Mouse (Mus musculus) gastrocnemius, adult 18-20 months (tissue): ENCODE data around the gene Ccdc180. TPM values are rescaled to one million over a fixed set of nuclear protein-coding genes. Genes with fewer than 3 reads are reported as not detected.

Experiments
- DNase-seq: peaks from one replicate; pipeline ENCODE4 v3.0.0; 2021; ENCODE audit warnings: low spot score
- total RNA-seq, 2 experiments: library from RNA; stranded (reverse); gene quantifications; 2 replicates each; pipeline ENCODE4 v1.2.3; 2021

Gene Ccdc180
- total RNA-seq, 2 experiments from 2014 or later, result not detected

DNA sequence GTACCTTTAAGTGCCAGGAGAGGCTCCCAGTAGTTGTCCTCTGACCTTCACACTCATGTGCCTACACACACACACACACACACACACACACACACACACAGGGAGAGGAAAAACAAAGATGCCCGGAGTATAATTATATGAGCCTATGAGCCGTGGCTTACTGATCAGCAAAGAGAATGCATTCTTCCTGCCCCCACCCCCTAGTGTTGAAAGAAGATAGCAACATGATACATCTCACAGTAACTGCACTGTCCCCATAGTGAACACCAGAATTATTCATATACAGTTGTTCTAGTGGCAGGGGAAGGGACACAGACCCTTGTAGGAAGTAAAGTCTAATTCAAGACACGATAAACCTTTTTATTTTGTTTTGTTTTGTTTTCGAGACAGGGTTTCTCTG, 19.8 kb downstream of the Ccdc180 start:
- DNase-seq, result no peak

DNA sequence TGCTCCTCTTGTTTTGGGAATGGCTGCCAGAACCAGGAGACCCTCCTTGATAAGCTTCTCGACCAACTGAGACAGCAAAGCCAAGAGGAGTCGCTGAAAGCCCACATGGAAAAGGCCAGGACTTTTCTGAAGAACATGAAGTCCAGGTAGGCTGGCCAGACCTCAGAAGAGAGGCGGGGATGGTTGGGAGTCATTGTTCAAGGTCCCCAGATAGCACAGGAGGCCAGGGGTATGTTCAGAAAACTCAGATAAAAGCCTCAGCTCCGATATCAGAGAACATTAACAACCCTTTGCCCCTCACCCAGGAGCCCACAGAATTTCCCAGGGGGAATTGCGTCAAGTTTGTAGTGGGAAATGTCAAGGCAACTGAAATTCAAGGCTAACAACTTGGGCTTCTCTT, 21.2 kb downstream of the Ccdc180 start:
- DNase-seq, result no peak

DNA sequence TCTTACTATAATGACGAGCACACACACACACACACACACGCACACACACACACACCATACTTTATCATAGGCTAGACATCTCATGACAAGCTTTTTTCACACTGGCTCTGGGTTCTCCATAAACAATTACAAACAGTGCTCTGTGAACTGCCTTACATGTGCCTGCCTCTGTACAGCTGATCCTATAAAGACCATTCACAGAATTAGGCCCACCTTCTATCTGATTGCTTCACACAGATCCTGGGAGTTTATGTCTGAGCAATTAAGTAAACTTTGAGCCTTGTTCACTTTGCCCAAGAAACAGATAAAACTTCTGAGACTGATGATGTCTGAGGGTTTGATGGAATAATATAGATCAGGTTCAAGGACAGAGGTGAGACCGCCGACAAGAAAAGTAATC, 21.8 kb downstream of the Ccdc180 start:
- DNase-seq, result no peak

DNA sequence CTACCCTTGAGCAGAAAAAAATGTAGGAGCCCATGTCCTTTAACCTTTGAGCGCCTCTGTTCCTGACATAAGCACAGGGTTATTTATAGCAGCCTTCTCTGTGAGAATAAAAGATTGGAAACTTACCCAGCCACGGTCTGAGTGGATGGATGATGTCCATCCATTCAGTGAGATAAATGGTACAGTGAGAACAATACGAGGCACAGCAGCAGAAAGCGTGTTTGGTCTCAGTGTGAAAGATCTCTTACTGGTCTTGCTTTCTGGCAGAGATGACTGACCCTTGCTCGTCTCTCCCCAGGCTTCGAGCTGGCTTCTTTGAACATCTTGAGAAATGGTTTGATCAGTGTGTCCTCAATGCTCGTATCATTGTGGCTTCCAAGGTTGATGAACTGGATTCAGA, 27.0 kb downstream of the Ccdc180 start:
- DNase-seq, result no peak

DNA sequence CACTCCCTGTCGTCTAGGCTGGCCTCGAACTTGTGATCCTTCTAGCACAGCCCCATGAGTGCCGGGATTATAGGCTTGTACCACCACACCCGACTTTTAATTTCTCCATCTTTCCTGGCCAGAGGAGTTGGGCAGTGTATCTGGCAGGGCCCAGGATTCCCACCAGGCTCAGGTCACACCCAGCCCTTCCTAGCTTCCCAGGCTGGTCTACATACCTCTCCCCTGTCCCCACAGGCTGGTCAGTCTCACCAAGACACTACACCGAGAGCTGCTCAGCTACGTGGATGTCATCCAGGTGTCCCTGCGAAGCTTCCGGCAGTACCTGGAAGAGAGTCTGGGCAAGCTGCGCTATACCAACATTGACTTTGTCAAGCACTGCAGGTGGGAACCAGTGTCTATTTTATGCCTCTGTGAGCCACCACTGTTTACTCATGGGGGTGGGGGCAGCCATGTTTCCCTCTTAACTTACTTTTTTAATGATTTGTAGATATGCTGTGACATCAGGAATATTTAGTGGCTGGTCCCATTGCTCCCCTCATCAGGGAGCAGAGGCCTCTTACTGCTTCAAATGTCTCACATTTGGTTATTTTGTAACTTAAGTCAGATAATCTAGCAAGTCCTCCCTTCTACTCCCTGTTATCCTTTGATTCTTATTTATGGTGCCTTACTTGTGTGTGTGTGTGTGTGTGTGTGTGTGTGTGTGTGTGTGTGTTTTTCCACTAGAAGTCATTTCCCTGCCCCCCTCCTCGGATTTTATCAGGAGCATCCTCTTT, 31.7 kb downstream of the Ccdc180 start:
- no peak for DNase-seq

DNA sequence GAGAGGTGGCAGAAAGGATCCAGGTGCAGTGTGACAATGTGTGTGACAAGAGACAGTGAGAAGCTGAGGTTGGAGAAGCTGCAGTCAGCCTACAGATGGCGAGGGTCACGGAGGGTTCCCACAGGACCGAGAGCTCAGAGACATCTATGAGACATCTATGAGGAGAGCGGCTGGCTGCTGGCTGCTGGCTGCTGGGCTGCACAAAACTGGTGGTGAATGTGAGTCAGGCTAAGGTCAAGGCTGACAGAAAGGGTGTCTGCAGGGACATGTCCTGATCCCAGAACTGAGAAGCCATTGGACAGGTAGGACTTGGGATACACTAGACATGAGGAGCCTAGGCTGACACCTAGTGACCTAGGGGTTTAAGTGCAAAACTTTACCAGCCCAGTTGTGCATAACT, 33.9 kb downstream of the Ccdc180 start:
- no peak for DNase-seq

DNA sequence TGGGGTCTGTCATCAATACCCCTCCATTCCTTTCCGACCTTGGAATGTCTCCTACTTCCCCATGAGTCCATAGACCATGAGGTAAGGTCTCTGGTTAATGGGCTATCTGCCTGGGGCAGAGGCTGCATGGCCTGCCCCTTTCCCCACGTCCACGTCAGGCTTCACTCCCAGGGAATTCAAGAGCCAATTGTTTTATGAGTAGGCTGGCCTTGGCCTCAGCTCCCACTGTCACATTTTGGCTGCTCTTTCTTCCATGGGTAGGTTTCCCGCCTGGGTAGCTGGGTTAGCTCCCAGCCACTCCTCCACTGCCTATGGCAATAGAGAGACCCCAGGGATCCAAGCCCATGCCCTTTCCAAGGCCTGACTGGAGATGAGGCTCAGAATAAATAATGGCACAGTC, 38.5 kb downstream of the Ccdc180 start:
- no peak for DNase-seq

DNA sequence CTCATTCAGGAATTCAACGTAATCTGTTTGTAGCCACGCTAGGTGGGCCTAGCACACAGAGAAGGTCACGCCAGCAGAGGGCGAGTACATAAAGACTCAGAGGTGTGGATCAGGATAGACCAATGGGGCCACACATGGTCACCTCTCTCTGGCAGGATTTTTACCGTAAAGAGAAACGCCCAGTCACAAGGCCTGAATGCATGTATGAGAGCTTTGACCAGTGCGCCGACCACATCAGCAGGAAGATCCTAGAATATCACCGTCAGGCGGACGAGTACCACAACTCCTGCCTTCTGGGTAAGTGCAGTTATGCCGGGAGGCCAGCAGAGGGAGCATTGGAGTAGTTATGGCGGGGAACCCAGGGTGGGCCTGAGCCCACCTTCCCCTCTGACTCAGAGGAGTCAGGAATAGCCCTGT, 51.5 kb downstream of the Ccdc180 start:
- DNase-seq, result peak; percentile 40

DNA sequence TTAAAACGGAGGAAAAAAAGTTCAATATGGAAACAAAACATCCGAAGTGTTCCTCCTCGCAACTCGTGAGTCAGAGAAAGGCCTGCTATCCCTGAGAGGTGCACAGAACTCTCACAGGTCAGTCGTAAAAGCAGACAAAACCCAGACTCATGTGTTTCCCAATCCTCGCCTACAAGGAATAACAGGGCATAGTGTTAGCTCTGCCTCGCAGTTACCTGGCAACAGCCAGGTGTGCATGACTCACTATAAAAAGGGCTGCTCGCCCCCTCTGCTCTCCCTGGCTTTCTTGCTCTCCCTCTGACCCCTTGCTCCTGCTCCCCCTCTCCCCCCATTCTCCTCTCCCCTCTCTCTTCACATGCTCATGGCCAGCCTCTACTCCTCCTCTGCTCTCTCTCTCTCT, 57.6 kb downstream of the Ccdc180 start:
- DNase-seq, result no peak

DNA sequence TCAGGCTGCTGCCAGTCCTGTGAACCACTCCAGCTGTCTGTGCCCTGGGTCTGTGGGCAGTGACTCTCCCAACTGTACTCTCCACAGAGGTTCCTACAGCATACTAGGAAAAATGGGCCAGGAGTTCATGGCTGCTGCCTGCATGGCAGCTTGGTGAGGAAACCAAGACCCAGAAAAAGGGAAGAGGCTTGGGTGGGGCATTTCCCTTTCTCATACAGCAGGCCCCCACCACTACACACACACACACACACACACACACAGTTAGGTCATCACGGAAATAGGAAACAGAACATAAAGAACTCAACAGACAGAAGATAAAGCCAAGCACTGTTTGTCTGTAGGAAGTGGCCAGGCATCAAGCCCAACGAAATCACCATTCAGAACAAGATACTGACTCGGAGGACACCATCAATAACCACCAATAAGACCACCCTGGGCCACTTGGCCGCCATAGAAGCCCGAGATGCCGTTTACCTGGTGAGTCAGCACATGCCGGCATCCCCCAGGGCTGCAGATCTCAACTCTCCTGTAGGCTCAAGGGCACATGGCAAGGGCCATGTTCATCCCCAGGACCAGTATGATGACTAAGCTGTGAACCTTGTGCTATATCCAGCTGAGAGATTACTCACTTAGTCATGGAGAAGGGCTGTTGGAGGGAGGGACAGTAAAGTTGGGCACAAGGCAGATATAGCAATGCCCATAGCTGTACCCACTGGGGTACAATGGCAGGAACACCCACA, 59.2 kb downstream of the Ccdc180 start:
- no peak for DNase-seq

DNA sequence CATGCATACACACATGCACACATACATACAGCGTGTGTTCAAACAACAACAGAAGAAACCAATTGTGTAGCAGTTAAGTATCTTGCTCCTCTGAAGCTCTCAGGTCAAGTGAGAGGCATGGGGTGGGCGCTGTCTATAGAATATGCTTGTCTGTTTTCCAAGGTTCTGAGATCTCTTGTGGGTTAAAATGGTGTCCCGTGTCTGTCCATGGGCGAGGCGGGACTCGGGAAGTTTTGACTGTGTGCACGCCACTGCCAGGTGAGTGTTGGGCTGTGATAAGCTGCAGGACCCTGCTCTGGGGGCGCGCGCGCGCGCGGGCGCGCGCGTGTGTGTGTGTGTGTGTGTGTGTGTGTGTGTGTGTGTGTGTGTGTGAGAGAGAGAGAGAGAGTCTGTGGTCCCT, 61.7 kb downstream of the Ccdc180 start:
- no peak for DNase-seq

DNA sequence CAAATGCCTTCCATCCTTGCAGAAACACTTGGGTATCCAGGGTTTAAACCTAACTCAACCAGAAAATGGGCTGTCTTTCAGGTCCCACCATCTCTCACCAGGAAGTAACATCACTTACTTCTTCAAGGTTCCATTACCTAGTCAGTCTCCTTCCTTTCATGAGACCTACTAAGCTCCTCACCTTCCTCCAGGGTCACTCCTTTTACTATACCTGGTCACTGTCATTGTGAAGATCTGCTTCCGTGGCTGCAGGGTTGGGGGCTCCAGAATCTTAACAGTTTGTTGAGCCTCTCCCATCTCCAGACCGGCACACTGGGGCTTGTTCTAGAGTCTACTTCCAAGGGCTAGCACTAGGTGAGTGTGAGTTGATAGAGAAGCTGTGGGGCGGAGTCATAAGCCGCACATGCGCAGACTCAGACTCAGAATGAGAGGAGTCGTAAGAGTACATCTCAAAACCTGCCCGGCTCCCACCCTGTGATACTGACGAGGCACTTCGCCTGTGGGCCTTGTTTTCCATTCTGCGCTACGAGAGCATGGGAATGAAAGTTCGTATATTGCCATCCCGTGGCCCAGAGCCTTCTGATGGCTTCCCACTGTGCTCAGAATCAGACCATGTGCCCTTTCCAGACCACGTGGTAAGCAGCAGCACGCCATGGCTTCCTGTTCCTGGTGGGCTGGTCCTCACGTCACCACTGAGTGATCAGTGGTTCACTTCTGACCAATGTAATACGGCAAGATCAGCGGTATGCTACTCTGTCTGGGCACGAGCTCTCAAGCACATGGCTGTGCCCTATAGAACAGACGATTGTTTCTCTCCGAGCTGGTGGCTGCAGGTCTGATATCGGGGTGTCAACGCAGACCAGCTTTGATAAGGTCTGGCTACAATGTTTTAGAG, 63.2 kb downstream of the Ccdc180 start:
- no peak for DNase-seq

DNA sequence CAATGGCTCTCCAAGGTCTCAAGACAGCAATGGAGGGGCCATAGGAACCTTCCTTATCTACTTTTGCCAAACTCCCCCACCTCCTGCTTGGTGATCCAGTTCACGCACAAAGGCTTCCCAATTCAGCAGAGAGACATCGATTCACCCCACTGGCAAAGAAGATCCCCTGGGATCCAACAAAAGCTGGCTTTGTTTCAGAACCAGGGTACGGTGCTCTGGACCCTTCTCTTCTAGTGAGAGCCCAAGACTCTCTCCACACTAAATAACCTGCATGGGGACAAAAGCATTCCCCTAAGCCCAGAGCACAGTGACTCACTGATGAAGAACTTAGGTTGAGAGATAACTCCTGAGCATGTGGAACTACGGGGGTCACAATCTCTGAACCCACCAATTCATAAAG, 65.1 kb downstream of the Ccdc180 start:
- no peak for DNase-seq

DNA sequence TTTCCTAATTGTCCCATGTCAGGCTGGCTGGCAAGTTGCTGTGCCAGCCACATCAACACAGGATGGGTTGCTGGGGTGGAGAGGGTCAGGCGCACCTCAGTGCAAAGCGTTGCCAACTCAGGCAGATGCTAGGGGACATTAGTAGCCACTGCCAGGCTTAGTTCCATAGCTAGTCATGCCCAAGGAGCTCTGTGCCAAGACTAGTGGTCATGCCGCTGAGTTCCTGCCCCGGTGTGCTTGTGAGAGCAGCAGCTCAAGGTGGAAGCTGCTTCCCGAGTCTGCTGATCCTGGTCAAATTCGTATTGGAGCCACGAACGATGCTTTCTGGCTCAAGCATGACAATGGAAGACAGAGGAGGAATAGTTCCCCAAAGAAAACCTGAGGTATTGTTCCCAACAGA, 66.0 kb downstream of the Ccdc180 start:
- no peak for DNase-seq

DNA sequence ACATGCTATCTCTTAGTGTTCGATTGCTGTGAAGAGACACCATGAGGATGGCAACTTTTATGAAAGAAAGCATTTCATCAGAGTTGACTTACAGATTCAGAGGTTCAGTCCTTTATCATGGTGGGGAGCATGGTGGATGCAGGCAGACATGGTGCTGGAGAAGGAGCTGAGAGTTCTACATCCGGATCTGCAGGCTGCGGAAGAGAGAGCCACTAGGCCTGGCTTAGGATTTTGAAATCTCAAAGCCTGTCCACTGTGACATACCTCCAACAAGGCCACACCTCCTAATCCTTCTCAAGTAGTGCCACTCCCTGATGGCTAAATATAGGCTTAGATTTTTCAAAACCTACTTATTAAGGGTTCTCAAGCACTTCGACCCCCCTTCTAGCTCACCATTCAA, 66.6 kb downstream of the Ccdc180 start:
- no peak for DNase-seq

DNA sequence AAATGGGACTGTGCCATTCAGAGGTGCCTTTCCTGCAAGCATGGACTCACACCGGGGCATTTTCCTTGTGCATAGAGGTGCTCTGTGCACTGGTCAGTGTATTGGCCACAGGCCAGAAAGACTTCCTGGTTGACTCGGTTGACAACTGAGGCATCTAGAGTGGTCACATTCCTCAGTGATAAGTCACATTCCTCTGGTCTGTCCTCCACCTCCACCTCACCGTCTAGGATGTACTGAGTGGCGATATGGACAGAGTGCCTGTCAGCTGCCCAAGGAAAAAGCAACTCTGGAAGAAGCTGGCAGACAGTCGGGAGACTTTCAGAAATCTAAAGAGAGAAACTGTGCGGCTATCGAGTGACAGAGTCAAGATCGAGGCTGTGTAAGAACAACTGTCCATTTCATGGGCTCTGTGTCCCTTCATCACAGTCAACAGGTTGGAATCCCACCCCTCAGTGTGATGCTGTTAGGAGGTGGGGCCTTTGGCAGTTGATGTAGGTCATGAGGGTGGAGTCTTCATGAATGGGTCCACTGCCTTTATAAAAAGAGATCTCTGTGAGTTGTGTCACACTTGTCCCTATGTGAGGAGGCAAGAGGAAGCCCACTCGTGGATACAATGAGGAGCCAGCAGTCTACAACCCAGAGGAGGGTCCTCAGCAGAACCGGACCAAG, 74.8 kb downstream of the Ccdc180 start, which contains the start of gene Tdrd7:
Gene Tdrd7, plus strand, starts transcription at position 564 of the 669 bp plus-strand sequence.
- DNase-seq, result no peak

DNA sequence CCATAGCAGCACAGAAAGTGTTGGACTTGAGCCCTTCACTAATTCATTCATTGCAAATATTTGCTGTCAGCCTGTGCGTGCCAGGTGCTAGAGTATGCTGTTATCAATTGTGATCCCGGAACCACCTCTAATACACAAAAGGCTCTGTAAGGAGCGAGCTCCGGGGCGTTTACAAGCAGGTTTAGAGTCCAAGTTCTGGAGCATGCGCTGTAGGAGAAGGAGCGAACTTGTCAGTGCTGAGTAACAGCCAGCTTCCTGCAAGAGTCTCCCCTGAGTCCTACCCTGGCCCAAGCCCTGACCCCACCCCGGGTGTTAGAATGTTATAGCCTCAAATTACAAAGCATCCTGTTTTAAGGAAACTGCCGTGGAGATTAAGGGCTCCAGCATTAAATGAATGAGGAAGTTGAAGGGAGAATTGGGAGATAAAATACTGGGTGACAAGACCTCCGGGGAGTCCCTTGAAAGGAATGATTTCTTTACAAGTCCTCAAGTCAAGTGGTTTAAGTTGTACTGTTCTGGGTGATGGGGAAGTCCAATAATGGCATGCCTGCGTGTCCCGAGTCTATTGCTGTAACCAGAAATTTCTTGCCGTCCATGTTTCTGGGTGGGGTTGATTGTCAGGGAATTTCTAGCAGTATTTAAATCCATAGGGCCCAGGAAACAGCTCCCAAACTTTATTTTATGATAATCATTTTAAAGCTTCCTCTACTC, 75.8 kb downstream of the Ccdc180 start:
- peak; percentile 48 for DNase-seq

DNA sequence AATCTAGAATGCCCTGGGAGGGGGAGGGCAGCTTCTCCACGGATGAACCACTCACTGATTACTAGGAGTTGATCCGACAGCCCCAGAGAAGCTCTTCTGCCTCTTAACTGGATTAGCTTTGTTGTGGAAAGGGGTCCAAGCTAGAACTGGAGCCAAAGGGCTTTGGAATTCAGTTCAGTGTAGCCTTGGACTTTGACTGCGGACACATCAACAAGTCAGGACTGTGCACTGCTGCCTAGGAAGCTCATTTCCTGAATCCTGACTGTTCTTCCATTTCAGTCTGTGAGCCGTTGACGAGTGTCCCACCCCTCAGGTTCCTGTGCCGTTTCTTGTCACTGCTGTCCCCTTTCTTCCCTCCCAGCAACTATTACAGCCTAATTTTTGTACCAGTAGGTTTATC, 76.6 kb downstream of the Ccdc180 start:
- no peak for DNase-seq

DNA sequence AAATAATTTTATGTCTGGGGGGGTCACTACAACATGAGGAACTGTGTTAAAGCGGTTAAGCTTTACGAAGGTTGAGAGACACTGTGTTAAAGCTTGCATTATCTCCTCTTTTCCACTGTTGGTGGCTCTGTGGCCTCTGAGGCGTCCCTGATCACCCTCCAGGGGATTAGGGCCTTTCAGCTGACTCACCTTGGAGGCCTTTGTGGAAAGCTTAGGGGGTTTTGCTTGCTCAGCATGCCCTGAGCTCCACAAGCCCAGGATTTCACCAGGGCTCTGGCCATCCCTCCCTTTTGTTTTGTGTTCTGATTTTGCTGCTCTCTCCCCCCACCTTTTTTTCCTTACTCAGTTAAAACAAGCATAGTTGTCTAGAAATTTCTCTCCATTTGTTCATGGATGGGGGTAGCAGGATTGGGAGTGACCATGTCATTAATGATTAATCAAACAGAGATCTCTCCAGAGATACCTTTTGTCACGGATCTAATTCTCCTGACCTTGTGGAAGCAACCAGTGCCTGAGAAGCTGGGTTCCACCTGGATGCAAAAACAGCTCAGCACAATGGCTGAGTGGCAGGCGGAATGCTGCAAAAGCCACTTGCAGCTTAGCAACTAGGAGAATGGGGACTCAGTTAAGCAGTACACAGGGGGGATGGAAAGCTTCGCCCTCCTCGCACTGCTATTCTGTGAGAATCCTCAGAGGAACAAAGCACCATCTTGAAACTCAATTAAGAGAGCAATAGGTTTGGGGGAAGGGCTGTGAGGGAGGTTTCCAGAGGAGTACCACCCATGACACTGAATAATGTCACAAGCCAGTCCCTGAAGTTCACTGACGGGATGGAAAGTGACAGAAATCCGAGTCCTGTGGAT, 77.6 kb downstream of the Ccdc180 start:
- DNase-seq, result no peak

DNA sequence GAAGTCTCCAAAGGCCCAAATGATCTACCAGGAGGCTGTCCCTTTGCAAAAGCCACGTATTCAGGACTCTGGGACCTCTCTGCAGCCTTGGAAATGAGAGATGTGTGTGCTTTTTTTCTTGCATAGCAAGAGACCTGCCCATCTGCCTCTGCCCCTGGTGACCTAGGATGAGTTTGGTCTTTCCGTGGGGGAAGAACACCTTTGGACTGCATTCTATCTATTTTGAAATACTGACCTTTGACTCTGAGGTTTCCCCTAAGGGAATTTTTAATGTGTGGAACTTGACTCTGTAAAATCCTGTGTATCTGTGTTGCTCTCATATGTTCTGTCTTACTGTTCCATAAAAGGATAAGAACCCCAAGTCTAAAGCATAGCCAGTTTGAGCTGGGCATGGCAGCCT, 78.9 kb downstream of the Ccdc180 start:
- no peak for DNase-seq
